Mouse (Mus musculus) liver, embryonic 15.5 days (tissue): ENCODE results near the gene Rgl3. TPM values are rescaled to one million over a fixed set of nuclear protein-coding genes. Genes with fewer than 3 reads are reported as not detected.

Experiments used
- ATAC-seq: fragments of 200-750 bp; cut with Nextera tagmentation; 2 replicates; pipeline ENCODE4 v1.8.0; 2017; ENCODE audit warnings: moderate number of reproducible peaks, mild to moderate bottlenecking, moderate library complexity; ENCODE audit not compliant: insufficient read depth
- H3K27ac ChIP-seq: fragments of 300-500 bp; sonication (generic); replicated peaks from 2 replicates; pipeline ENCODE4 v1.5.1; 2015; ENCODE audit warnings: mild to moderate bottlenecking, inconsistent platforms
- H3K27me3 ChIP-seq: fragments of 300-500 bp; sonication (generic); 2 replicates; pipeline ENCODE4 v1.6.1; 2015; ENCODE audit warnings: mild to moderate bottlenecking, inconsistent platforms
- H3K36me3 ChIP-seq: fragments of 300-500 bp; sonication (generic); replicated peaks from 2 replicates; pipeline ENCODE4 v1.6.1; 2015; ENCODE audit warnings: moderate library complexity, mild to moderate bottlenecking, inconsistent platforms
- H3K4me1 ChIP-seq: fragments of 300-500 bp; sonication (generic); replicated peaks from 2 replicates; pipeline ENCODE4 v1.6.1; 2015; ENCODE audit warnings: inconsistent platforms
- H3K4me2 ChIP-seq: fragments of 300-500 bp; sonication (generic); 2 replicates; pipeline ENCODE4 v1.6.1; 2015; ENCODE audit warnings: moderate library complexity, mild to moderate bottlenecking, inconsistent platforms
- H3K4me3 ChIP-seq: fragments of 300-500 bp; sonication (generic); replicated peaks from 2 replicates; pipeline ENCODE4 v1.5.1; 2015; ENCODE audit warnings: mild to moderate bottlenecking, inconsistent platforms
- H3K9ac ChIP-seq: fragments of 300-500 bp; sonication (generic); 2 replicates; pipeline ENCODE4 v1.6.1; 2015; ENCODE audit warnings: moderate library complexity, mild to moderate bottlenecking, inconsistent platforms
- H3K9me3 ChIP-seq: fragments of 300-500 bp; sonication (generic); replicated peaks from 2 replicates; pipeline ENCODE4 v1.6.1; 2016; ENCODE audit warnings: inconsistent platforms
- WGBS: fragments of 180-500 bp; shearing (Covaris S2); methylation state at CpG from one replicate; pipeline ENCODE4 v1.1.7; 2015; ENCODE audit warnings: mixed read lengths; ENCODE audit not compliant: insufficient replicate concordance; 5-methylcytosine and 5-hydroxymethylcytosine counted together
- polyA plus RNA-seq: library from polyadenylated mRNA; unstranded; fragments of >200 nt; fragmentation: Nextera tagmentation; extraction: Ambion mirVana; gene quantifications from 2 replicates; pipeline ENCODE4 v1.2.1, GENCODE M21; 2015

The Rgl3 gene
- polyA plus RNA-seq, 1 experiment from 2014 or later = 0.10 TPM

GRCm38 (mm10) chr9:21959244-21959643 lies 30.0 kb downstream of the Rgl3 start:
- H3K4me2 ChIP-seq = peak overlapping the region; percentile 89
- peak overlapping the region; percentile 96 for H3K27ac ChIP-seq
- no peak for ATAC-seq
- peak overlapping the region; percentile 37; the same call in 1 of the 2 replicates for H3K9ac ChIP-seq
- peaks cover 17% of the 10 kb centered on the region; the same call in 1 of the 2 replicates for H3K27me3 ChIP-seq
- WGBS = 84% methylated on average over 7 of the region's 7 CpGs
- H3K36me3 ChIP-seq = peaks cover 57% of the 10 kb centered on the region
- no peaks in the 10 kb centered on the region for H3K9me3 ChIP-seq
- peaks cover 71% of the 10 kb centered on the region for H3K4me1 ChIP-seq
- peak overlapping the region; percentile 76 for H3K4me3 ChIP-seq

- Histone ChIP-seq H3K4me1 (peaks cover 64% of the 10 kb centered on the region), H3K4me3 (no peak overlapping the region), H3K36me3 (peaks cover 57% of the 10 kb centered on the region), H3K9me3 (no peaks in the 10 kb centered on the region), H3K27ac (peak overlapping the region; percentile 96; the same call in 1 of the 2 replicates), H3K9ac (no peak overlapping the region), H3K27me3 (peaks cover 17% of the 10 kb centered on the region; the same call in 1 of the 2 replicates), H3K4me2 (peak overlapping the region; percentile 89; the same call in 1 of the 2 replicates)
- 62% methylated on average over 5 of the region's 5 CpGs for WGBS
- no peak for ATAC-seq
These were observed 30.9 kb downstream of the Rgl3 start for GRCm38 (mm10) chr9:21958372-21958771.

- peak within 1 kb of the TSS; percentile 84 for H3K9ac ChIP-seq
- peak within 1 kb of the TSS; percentile 88 for H3K4me2 ChIP-seq
- no peaks in the 10 kb centered on the region for H3K9me3 ChIP-seq
- H3K27ac ChIP-seq = peak within 1 kb of the TSS; percentile 92
- H3K4me3 ChIP-seq = peak within 1 kb of the TSS; percentile 80
- ATAC-seq = peak; percentile 95
- under 1% methylated on average over 54 of the region's 54 CpGs for WGBS
- peaks cover 53% of the 10 kb centered on the region for H3K4me1 ChIP-seq
- H3K36me3 ChIP-seq = peaks cover 42% of the 10 kb centered on the region
- 0 out of 2 replicates have a peak, but pooled peaks cover 2% of the 10 kb centered on the region for H3K27me3 ChIP-seq
These were observed 33.5 kb downstream of the Rgl3 start, which contains the start of gene Swsap1 for GRCm38 (mm10) chr9:21955570-21956281. Gene Swsap1, plus strand, starts transcription at chr9:21955755.

GRCm38 (mm10) chr9:21955225-21955569 lies 34.0 kb downstream of the Rgl3 start:
- H3K4me1 ChIP-seq = peaks cover 48% of the 10 kb centered on the region
- 0 out of 2 replicates have a peak, but pooled peaks cover under 1% of the 10 kb centered on the region for H3K27me3 ChIP-seq
- peaks cover 37% of the 10 kb centered on the region for H3K36me3 ChIP-seq
- peak overlapping the region; percentile 80 for H3K4me3 ChIP-seq
- peak overlapping the region; percentile 88 for H3K4me2 ChIP-seq
- under 1% methylated on average over 18 of the region's 18 CpGs for WGBS
- H3K27ac ChIP-seq = peak overlapping the region; percentile 92
- H3K9me3 ChIP-seq = no peaks in the 10 kb centered on the region
- ATAC-seq = peak; percentile 67
- peak overlapping the region; percentile 84 for H3K9ac ChIP-seq

- WGBS = 65% methylated on average over 3 of the region's 3 CpGs
- H3K4me3 ChIP-seq = peak overlapping the region; percentile 80
- no peaks in the 10 kb centered on the region for H3K9me3 ChIP-seq
- H3K27me3 ChIP-seq = 0 out of 2 replicates have a peak, but pooled peaks cover 6% of the 10 kb centered on the region
- no peak overlapping the region for H3K9ac ChIP-seq
- no peak overlapping the region for H3K27ac ChIP-seq
- H3K4me1 ChIP-seq = peaks cover 42% of the 10 kb centered on the region
- H3K36me3 ChIP-seq = peaks cover 32% of the 10 kb centered on the region
- peak overlapping the region; percentile 88 for H3K4me2 ChIP-seq
- ATAC-seq = no peak
These were observed 34.6 kb downstream of the Rgl3 start for GRCm38 (mm10) chr9:21954635-21955034.

GRCm38 (mm10) chr9:21953600-21953999 lies 35.6 kb downstream of the Rgl3 start:
- H3K4me1 ChIP-seq = peaks cover 32% of the 10 kb centered on the region
- no peak for ATAC-seq
- H3K9me3 ChIP-seq = no peaks in the 10 kb centered on the region
- 28% methylated on average over 3 of the region's 3 CpGs for WGBS
- no peak overlapping the region for H3K4me3 ChIP-seq
- no peak overlapping the region for H3K9ac ChIP-seq
- peaks cover 14% of the 10 kb centered on the region for H3K27me3 ChIP-seq
- H3K27ac ChIP-seq = no peak overlapping the region
- no peak overlapping the region for H3K4me2 ChIP-seq
- H3K36me3 ChIP-seq = peaks cover 21% of the 10 kb centered on the region

GRCm38 (mm10) chr9:21951977-21952376 lies 37.3 kb downstream of the Rgl3 start:
- H3K9ac ChIP-seq = no peak overlapping the region
- H3K36me3 ChIP-seq = peaks cover 5% of the 10 kb centered on the region; the same call in 1 of the 2 replicates
- WGBS = 62% methylated on average over 3 of the region's 3 CpGs
- no peak for ATAC-seq
- peaks cover 25% of the 10 kb centered on the region for H3K4me1 ChIP-seq
- H3K27ac ChIP-seq = no peak overlapping the region
- no peak overlapping the region for H3K4me3 ChIP-seq
- no peak overlapping the region for H3K4me2 ChIP-seq
- no peaks in the 10 kb centered on the region for H3K9me3 ChIP-seq
- H3K27me3 ChIP-seq = peaks cover 29% of the 10 kb centered on the region

- ATAC-seq = no peak
- WGBS = 15% methylated on average over 11 of the region's 11 CpGs
- no peak overlapping the region for H3K4me3 ChIP-seq
- no peaks in the 10 kb centered on the region for H3K36me3 ChIP-seq
- H3K27me3 ChIP-seq = peaks cover 29% of the 10 kb centered on the region
- peaks cover 15% of the 10 kb centered on the region for H3K4me1 ChIP-seq
- no peaks in the 10 kb centered on the region for H3K9me3 ChIP-seq
- no peak overlapping the region for H3K4me2 ChIP-seq
- H3K27ac ChIP-seq = no peak overlapping the region
- H3K9ac ChIP-seq = no peak overlapping the region
These were observed 38.9 kb downstream of the Rgl3 start for GRCm38 (mm10) chr9:21950322-21950721.

GRCm38 (mm10) chr9:21948790-21949189 lies 40.5 kb downstream of the Rgl3 start:
- H3K9me3 ChIP-seq = no peaks in the 10 kb centered on the region

GRCm38 (mm10) chr9:21948146-21948545 lies 41.1 kb downstream of the Rgl3 start:
- WGBS = 40% methylated on average over 8 of the region's 8 CpGs
- no peak overlapping the region for H3K4me3 ChIP-seq
- ATAC-seq = no peak
- H3K9me3 ChIP-seq = no peaks in the 10 kb centered on the region
- no peak overlapping the region for H3K9ac ChIP-seq
- H3K27ac ChIP-seq = no peak overlapping the region
- H3K4me2 ChIP-seq = no peak overlapping the region
- peaks cover 44% of the 10 kb centered on the region for H3K27me3 ChIP-seq
- H3K36me3 ChIP-seq = no peaks in the 10 kb centered on the region
- peaks cover 14% of the 10 kb centered on the region for H3K4me1 ChIP-seq

More at GRCm38 (mm10) chr9:21948790-21949189, 40.5 kb downstream of the Rgl3 start:
- H3K9ac ChIP-seq = no peak overlapping the region
- H3K36me3 ChIP-seq = no peaks in the 10 kb centered on the region
- H3K4me3 ChIP-seq = no peak overlapping the region
- ATAC-seq = no peak
- H3K4me1 ChIP-seq = peaks cover 14% of the 10 kb centered on the region
- H3K27me3 ChIP-seq = peaks cover 39% of the 10 kb centered on the region
- H3K27ac ChIP-seq = no peak overlapping the region
- H3K4me2 ChIP-seq = no peak overlapping the region
- 61% methylated on average over 6 of the region's 6 CpGs for WGBS

- Histone ChIP-seq H3K27ac (no peak overlapping the region), H3K4me3 (no peak overlapping the region), H3K27me3 (peaks cover 44% of the 10 kb centered on the region), H3K9ac (no peak overlapping the region), H3K9me3 (no peaks in the 10 kb centered on the region), H3K36me3 (no peaks in the 10 kb centered on the region), H3K4me2 (peak overlapping the region; percentile 25), H3K4me1 (peaks cover 14% of the 10 kb centered on the region)
- no peak for ATAC-seq
- 2% methylated on average over 27 of the region's 28 CpGs for WGBS
These were observed 41.6 kb downstream of the Rgl3 start for GRCm38 (mm10) chr9:21947540-21948130.
